Mouse (Mus musculus): ENCODE measurements at regions not wholly inside any gene's neighbourhood (a gene's known extent, or its start where the extent isn't known, plus 50 kb on each side); places are given as distances from the start of the nearest gene placed in this dataset.

GRCm38 (mm10) chr4:95467526-95467925, 89.8 kb upstream of the Fggy start:
- WGBS, result 82% methylated on average over 2 of the region's 2 CpGs
- H3K9ac ChIP-seq (replicated peaks; ENCODE audit: low read length), result no peak overlapping the region
- no peaks in the 10 kb centered on the region for H3K36me3 ChIP-seq (ENCODE audit: insufficient read depth, low read length)
- no peak overlapping the region for H3K4me3 ChIP-seq (ENCODE audit: low read length)
- no peaks in the 10 kb centered on the region for H3K4me1 ChIP-seq (ENCODE audit: insufficient read depth, low read length)
- H3K4me2 ChIP-seq (replicated peaks; ENCODE audit: low read depth, low read length), result no peak overlapping the region
- no peaks in the 10 kb centered on the region; the same call in 1 of the 2 replicates for H3K9me3 ChIP-seq (ENCODE audit: low read length)
- H3K27me3 ChIP-seq (ENCODE audit: insufficient read depth, low read length), result no peaks in the 10 kb centered on the region
- ATAC-seq (ENCODE audit: low FRiP score, low TSS enrichment), result no peak
- H3K27ac ChIP-seq (ENCODE audit: low read length), result no peak overlapping the region

DNA sequence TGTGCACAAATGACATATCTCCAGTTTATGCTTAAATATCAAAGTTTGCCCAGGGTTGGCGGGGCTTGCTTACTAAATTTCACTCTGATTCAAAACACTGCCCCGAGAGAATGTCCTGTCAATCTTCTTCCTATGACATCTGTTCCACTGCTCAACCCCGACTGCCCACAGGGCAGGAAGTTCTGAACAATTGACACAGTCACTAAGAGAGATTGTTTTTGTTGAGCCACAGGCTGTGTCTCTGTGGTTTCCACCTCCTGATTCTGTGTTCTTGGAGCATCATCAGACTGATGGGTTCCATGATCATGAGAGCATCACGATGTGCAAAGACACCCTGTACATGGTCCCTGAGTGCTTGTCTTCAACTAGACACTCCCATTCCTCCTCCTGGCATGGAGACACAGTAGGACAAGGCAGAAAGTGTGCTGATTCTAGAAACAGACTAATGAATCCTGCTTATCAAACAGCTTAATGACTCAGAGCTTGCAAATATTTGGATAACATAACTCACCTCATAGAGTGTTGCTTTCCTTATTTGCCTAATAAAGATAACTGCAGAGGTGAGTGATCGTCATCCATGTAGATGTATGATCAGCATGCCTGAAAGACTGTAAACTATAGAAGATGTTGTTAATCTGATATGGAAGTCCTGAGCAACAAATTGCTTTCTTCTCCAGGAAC, 82.4 kb upstream of the Fggy start:
- no peak overlapping the region for H3K9ac ChIP-seq (replicated peaks; ENCODE audit: low read length)
- H3K27me3 ChIP-seq (ENCODE audit: insufficient read depth, low read length), result no peaks in the 10 kb centered on the region
- no peak for ATAC-seq (ENCODE audit: low FRiP score, low TSS enrichment)
- 63% methylated on average over 5 of the region's 5 CpGs for WGBS
- no peak overlapping the region for H3K4me2 ChIP-seq (replicated peaks; ENCODE audit: low read depth, low read length)
- no peak overlapping the region for H3K27ac ChIP-seq (ENCODE audit: low read length)
- H3K9me3 ChIP-seq (ENCODE audit: low read length), result no peaks in the 10 kb centered on the region; the same call in 1 of the 2 replicates
- peaks cover 17% of the 10 kb centered on the region for H3K4me1 ChIP-seq (ENCODE audit: insufficient read depth, low read length)
- no peaks in the 10 kb centered on the region for H3K36me3 ChIP-seq (ENCODE audit: insufficient read depth, low read length)
- no peak overlapping the region for H3K4me3 ChIP-seq (ENCODE audit: low read length)

GRCm38 (mm10) chr4:95476071-95476724, 81.1 kb upstream of the Fggy start:
- no peaks in the 10 kb centered on the region for H3K27me3 ChIP-seq (ENCODE audit: insufficient read depth, low read length)
- 30% methylated on average over 12 of the region's 12 CpGs for WGBS
- peak; percentile 70; the same call in 1 of the 2 replicates for ATAC-seq (ENCODE audit: low FRiP score, low TSS enrichment)
- no peak overlapping the region for H3K4me2 ChIP-seq (replicated peaks; ENCODE audit: low read depth, low read length)
- 0 out of 2 replicates have a peak overlapping the region, but pooled peaks have one; percentile 25 for H3K9ac ChIP-seq (replicated peaks; ENCODE audit: low read length)
- peaks cover 17% of the 10 kb centered on the region for H3K4me1 ChIP-seq (ENCODE audit: insufficient read depth, low read length)
- no peak overlapping the region for H3K4me3 ChIP-seq (ENCODE audit: low read length)
- no peaks in the 10 kb centered on the region for H3K36me3 ChIP-seq (ENCODE audit: insufficient read depth, low read length)
- no peaks in the 10 kb centered on the region for H3K9me3 ChIP-seq (ENCODE audit: low read length)
- no peak overlapping the region for H3K27ac ChIP-seq (ENCODE audit: low read length)

GRCm38 (mm10) chr4:95483571-95483970, 73.7 kb upstream of the Fggy start:
- Histone ChIP-seq H3K4me2 (replicated peaks; ENCODE audit: low read depth, low read length) (no peak overlapping the region), H3K36me3 (ENCODE audit: insufficient read depth, low read length) (no peaks in the 10 kb centered on the region), H3K4me1 (ENCODE audit: insufficient read depth, low read length) (peaks cover 10% of the 10 kb centered on the region; the same call in 1 of the 2 replicates), H3K27me3 (ENCODE audit: insufficient read depth, low read length) (no peaks in the 10 kb centered on the region), H3K9ac (replicated peaks; ENCODE audit: low read length) (no peak overlapping the region), H3K4me3 (ENCODE audit: low read length) (no peak overlapping the region), H3K9me3 (ENCODE audit: low read length) (no peaks in the 10 kb centered on the region), H3K27ac (ENCODE audit: low read length) (0 out of 2 replicates have a peak overlapping the region, but pooled peaks have one; percentile 45)
- 65% methylated on average over 6 of the region's 6 CpGs for WGBS
- ATAC-seq (ENCODE audit: low FRiP score, low TSS enrichment), result peak; percentile 76

DNA sequence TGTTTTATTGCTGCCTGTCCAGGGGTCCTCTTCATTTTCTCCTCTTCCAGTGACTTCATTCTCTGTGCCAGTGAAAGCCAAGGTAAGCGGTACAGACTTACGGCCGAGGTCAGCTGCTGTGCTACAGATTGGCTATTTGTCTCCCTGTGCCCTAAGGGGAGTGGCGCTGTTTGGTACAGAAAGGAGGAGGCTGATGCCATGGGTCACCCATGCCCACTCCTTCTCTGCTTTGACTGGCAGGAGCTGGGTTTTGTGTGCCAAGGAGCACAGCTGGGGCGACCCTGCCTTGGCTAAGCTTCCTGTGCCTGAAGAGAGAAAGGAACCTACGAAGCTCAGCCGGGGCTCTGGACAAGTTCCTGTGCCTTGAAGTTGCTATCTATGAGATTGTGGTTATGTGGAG, 70.0 kb upstream of the Fggy start:
- no peaks in the 10 kb centered on the region for H3K36me3 ChIP-seq (ENCODE audit: insufficient read depth, low read length)
- H3K9ac ChIP-seq (replicated peaks; ENCODE audit: low read length), result no peak overlapping the region
- ATAC-seq (ENCODE audit: low FRiP score, low TSS enrichment), result no peak
- no peak overlapping the region for H3K4me3 ChIP-seq (ENCODE audit: low read length)
- no peak overlapping the region for H3K27ac ChIP-seq (ENCODE audit: low read length)
- H3K4me1 ChIP-seq (ENCODE audit: insufficient read depth, low read length), result peaks cover 10% of the 10 kb centered on the region; the same call in 1 of the 2 replicates
- no peaks in the 10 kb centered on the region for H3K9me3 ChIP-seq (ENCODE audit: low read length)
- WGBS, result 67% methylated on average over 7 of the region's 7 CpGs
- no peak overlapping the region for H3K4me2 ChIP-seq (replicated peaks; ENCODE audit: low read depth, low read length)
- H3K27me3 ChIP-seq (ENCODE audit: insufficient read depth, low read length), result no peaks in the 10 kb centered on the region

DNA sequence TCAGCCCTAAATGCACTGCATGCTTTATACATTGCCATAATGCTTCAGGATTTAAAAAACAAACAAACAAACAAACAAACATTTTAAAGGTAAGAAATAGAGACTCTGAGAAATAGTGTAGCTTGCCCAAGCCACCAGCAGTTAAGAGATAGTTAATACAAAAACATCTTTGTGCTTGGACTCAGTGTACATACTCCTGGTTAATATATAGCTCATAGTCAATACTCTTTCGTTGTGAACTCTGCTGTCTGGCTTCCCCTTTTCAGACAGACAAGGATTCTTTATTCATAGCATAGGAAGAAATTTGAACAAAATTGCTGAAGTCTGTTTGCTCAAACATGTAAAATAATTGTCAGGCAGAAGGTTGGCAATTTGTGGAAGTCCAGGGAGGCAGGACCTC, 69.3 kb upstream of the Fggy start:
- no peak overlapping the region for H3K9ac ChIP-seq (replicated peaks; ENCODE audit: low read length)
- H3K27ac ChIP-seq (ENCODE audit: low read length), result no peak overlapping the region
- WGBS, result 46% methylated on average over 1 of the region's 1 CpGs
- H3K4me3 ChIP-seq (ENCODE audit: low read length), result no peak overlapping the region
- H3K9me3 ChIP-seq (ENCODE audit: low read length), result no peaks in the 10 kb centered on the region
- H3K27me3 ChIP-seq (ENCODE audit: insufficient read depth, low read length), result no peaks in the 10 kb centered on the region
- no peaks in the 10 kb centered on the region for H3K36me3 ChIP-seq (ENCODE audit: insufficient read depth, low read length)
- H3K4me1 ChIP-seq (ENCODE audit: insufficient read depth, low read length), result peaks cover 10% of the 10 kb centered on the region; the same call in 1 of the 2 replicates
- no peak for ATAC-seq (ENCODE audit: low FRiP score, low TSS enrichment)
- no peak overlapping the region for H3K4me2 ChIP-seq (replicated peaks; ENCODE audit: low read depth, low read length)

DNA sequence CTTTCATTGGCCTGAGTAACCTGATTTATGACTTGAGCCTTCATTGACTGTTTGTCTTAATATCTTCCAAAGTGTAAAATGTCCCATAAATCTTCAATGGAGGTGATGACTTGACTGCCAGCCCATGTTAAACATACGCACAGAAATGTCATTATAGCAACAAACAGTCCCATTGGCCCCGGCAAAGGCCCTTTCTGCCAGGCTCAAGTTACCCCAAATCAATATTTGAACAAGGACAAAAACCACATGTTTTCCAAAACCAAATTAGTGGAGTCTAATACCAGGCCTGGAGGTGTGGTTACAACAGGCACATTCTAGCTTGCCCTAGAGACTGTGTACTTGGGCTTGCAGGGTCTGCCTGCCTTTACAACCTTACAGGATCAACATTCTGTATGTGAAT, 68.2 kb upstream of the Fggy start:
- H3K4me2 ChIP-seq (replicated peaks; ENCODE audit: low read depth, low read length), result no peak overlapping the region
- no peak overlapping the region for H3K4me3 ChIP-seq (ENCODE audit: low read length)
- ATAC-seq (ENCODE audit: low FRiP score, low TSS enrichment), result no peak
- peaks cover 7% of the 10 kb centered on the region; the same call in 1 of the 2 replicates for H3K4me1 ChIP-seq (ENCODE audit: insufficient read depth, low read length)
- no peaks in the 10 kb centered on the region for H3K36me3 ChIP-seq (ENCODE audit: insufficient read depth, low read length)
- 40% methylated on average over 2 of the region's 2 CpGs for WGBS
- no peak overlapping the region for H3K27ac ChIP-seq (ENCODE audit: low read length)
- no peaks in the 10 kb centered on the region for H3K27me3 ChIP-seq (ENCODE audit: insufficient read depth, low read length)
- no peaks in the 10 kb centered on the region for H3K9me3 ChIP-seq (ENCODE audit: low read length)
- H3K9ac ChIP-seq (replicated peaks; ENCODE audit: low read length), result no peak overlapping the region

GRCm38 (mm10) chr4:95500265-95500664, 57.0 kb upstream of the Fggy start:
- ATAC-seq (ENCODE audit: low FRiP score, low TSS enrichment), result no peak
- Histone ChIP-seq H3K9ac (replicated peaks; ENCODE audit: low read length) (no peak overlapping the region), H3K4me2 (replicated peaks; ENCODE audit: low read depth, low read length) (no peak overlapping the region), H3K4me3 (ENCODE audit: low read length) (no peak overlapping the region), H3K27me3 (ENCODE audit: insufficient read depth, low read length) (no peaks in the 10 kb centered on the region), H3K9me3 (ENCODE audit: low read length) (no peaks in the 10 kb centered on the region), H3K4me1 (ENCODE audit: insufficient read depth, low read length) (0 out of 2 replicates have a peak, but pooled peaks cover 4% of the 10 kb centered on the region), H3K27ac (ENCODE audit: low read length) (no peak overlapping the region), H3K36me3 (ENCODE audit: insufficient read depth, low read length) (no peaks in the 10 kb centered on the region)
- 88% methylated on average over 3 of the region's 3 CpGs for WGBS

- no peak for ATAC-seq (ENCODE audit: low FRiP score, low TSS enrichment)
Measured at GRCm38 (mm10) chr4:95501164-95501563, 56.1 kb upstream of the Fggy start.

More at GRCm38 (mm10) chr4:95501164-95501563, 56.1 kb upstream of the Fggy start:
- H3K27ac ChIP-seq (ENCODE audit: low read length), result no peak overlapping the region
- no peaks in the 10 kb centered on the region for H3K9me3 ChIP-seq (ENCODE audit: low read length)
- no peaks in the 10 kb centered on the region for H3K36me3 ChIP-seq (ENCODE audit: insufficient read depth, low read length)
- H3K9ac ChIP-seq (replicated peaks; ENCODE audit: low read length), result no peak overlapping the region
- H3K4me1 ChIP-seq (ENCODE audit: insufficient read depth, low read length), result 0 out of 2 replicates have a peak, but pooled peaks cover 4% of the 10 kb centered on the region
- 49% methylated on average over 2 of the region's 2 CpGs for WGBS
- H3K4me2 ChIP-seq (replicated peaks; ENCODE audit: low read depth, low read length), result no peak overlapping the region
- H3K4me3 ChIP-seq (ENCODE audit: low read length), result no peak overlapping the region
- no peaks in the 10 kb centered on the region for H3K27me3 ChIP-seq (ENCODE audit: insufficient read depth, low read length)

All from kidney, embryonic 16.5 days (tissue).